ENCODE assay signal across 17 mouse cellular contexts in genomic region chr5:129065301-129065700, GRCm38 (mm10). TPM values are rescaled to one million over a fixed set of nuclear protein-coding genes. Genes with fewer than 3 reads are reported as not detected.
DNase-seq lines count a peak whose midpoint lies in the region; TF ChIP-seq lines count a peak whose summit lies in the region.
"Had no signal": no experiment of that assay in that cellular context is flagged by ENCODE, and none has a peak within 500 bp of the region (broad histone marks: within the 10 kb centered on the region; RNA-seq: fewer than 3 reads in every experiment).

No protein-coding gene starts in this region.

- intact Hi-C loops in left cerebral cortex, adult 2 months (cut with DNase I), result loop anchor here (10.0 kb wide), 1 partner anchor 390 kb away; no protein-coding TSS in a partner anchor

- TF ChIP-seq POLR2A in myocyte (IDR thresholded peaks at IDR 0.05; ENCODE audit: insufficient read length, low read depth), result no peak

- peak overlapping the region; percentile 48 for H3K4me2 ChIP-seq in myocyte (ENCODE audit: low read depth)
- H3K4me2 ChIP-seq: embryonic facial prominence, embryonic 12.5 days; heart, embryonic 15.5 days; liver, embryonic 11.5 days had no signal

- TF ChIP-seq CTCF in left cerebral cortex, adult 2 months (IDR thresholded peaks at IDR 0.05), result no peak

- H3K36me3 ChIP-seq in myocyte (ENCODE audit: control insufficient read depth, insufficient read depth), result no peaks in the 10 kb centered on the region
- H3K36me3 ChIP-seq in forebrain, embryonic 10.5 days (replicated peaks), result no peaks in the 10 kb centered on the region
- H3K36me3 ChIP-seq: embryonic facial prominence, embryonic 12.5 days; heart, embryonic 15.5 days had no signal

- DNase-seq in left cerebral cortex, adult 2 months (ENCODE audit: extremely low spot score in 1 of 2, low spot score in 2 of 2), result no peak
- DNase-seq in left cerebral cortex, adult 18-20 months (ENCODE audit: low spot score in 2 of 2), result no peak
- DNase-seq in ES-CJ7 (ENCODE audit: low read depth, low spot score), result peak; percentile 87
- peak; percentile 93 for DNase-seq in ZHBTc4 (ENCODE audit: low read depth, low spot score)
- no peak for DNase-seq in layer of hippocampus, adult 18-20 months (ENCODE audit: low spot score in 2 of 2)
- DNase-seq in forebrain, embryonic 10.5 days (ENCODE audit: extremely low spot score, low spot score), result no peak
- no peak for DNase-seq in embryo, embryonic 11 days
- DNase-seq: cerebellum, adult 18-20 months; kidney, adult 11 months; right cerebral cortex, postnatal 4 days; thymus, postnatal 25 days had no signal

- no peak overlapping the region for H3ac ChIP-seq in myocyte (ENCODE audit: control insufficient read depth, insufficient read length)

- 86% methylated on average over 12 of the region's 12 CpGs for WGBS in forebrain, embryonic 10.5 days

- no peaks in the 10 kb centered on the region for H3K9me3 ChIP-seq in forebrain, embryonic 10.5 days
- H3K9me3 ChIP-seq: embryonic facial prominence, embryonic 12.5 days; heart, embryonic 15.5 days had no signal

- H3K79me2 ChIP-seq in myocyte (ENCODE audit: control insufficient read depth, insufficient read depth), result no peaks in the 10 kb centered on the region

- no peaks in the 10 kb centered on the region for H3K27me3 ChIP-seq in myocyte (ENCODE audit: control insufficient read depth, insufficient read depth, insufficient read length)
- H3K27me3 ChIP-seq in forebrain, embryonic 10.5 days (ENCODE audit: poor library complexity, severe bottlenecking), result peaks cover 27% of the 10 kb centered on the region
- H3K27me3 ChIP-seq: embryonic facial prominence, embryonic 12.5 days had no signal

- H3K27ac ChIP-seq in left cerebral cortex, adult 2 months, result peak overlapping the region; percentile 61; the same call in 1 of the 2 replicates
- no peak overlapping the region for H3K27ac ChIP-seq in forebrain, embryonic 10.5 days
- H3K27ac ChIP-seq: embryonic facial prominence, embryonic 12.5 days; heart, embryonic 15.5 days; kidney, postnatal 0 days had no signal

- H3K4me3 ChIP-seq in left cerebral cortex, adult 2 months, result no peak overlapping the region
- H3K4me3 ChIP-seq in myocyte, result no peak overlapping the region
- no peak overlapping the region for H3K4me3 ChIP-seq in forebrain, embryonic 10.5 days
- H3K4me3 ChIP-seq: embryonic facial prominence, embryonic 12.5 days; heart, embryonic 15.5 days had no signal

- H3K4me1 ChIP-seq in forebrain, embryonic 10.5 days, result peaks cover 9% of the 10 kb centered on the region

TF ChIP-seq in myocyte, 11 proteins besides CTCF, POLR2A, EP300 and RAD21:
- no peak for TF ChIP-seq MAX (IDR thresholded peaks at IDR 0.05; ENCODE audit: low read depth)
- TF ChIP-seq USF1 (IDR thresholded peaks at IDR 0.05; ENCODE audit: low read depth), result no peak
- TF ChIP-seq MYOD1 (IDR thresholded peaks at IDR 0.05; ENCODE audit: control insufficient read depth in 1 of 3, insufficient read length in 2 of 3, low read depth in 2 of 3), result no peak
- TF ChIP-seq TCF3 (IDR thresholded peaks at IDR 0.05; ENCODE audit: insufficient read length, low read depth), result no peak
- no peak for TF ChIP-seq REST (IDR thresholded peaks at IDR 0.05; ENCODE audit: insufficient read depth, insufficient read length)
- TF ChIP-seq MYOG (IDR thresholded peaks at IDR 0.05; ENCODE audit: control insufficient read depth in 1 of 3, insufficient read depth in 1 of 3, insufficient read length in 2 of 3, low read depth in 2 of 3), result no peak
- no peak for TF ChIP-seq TCF12 (IDR thresholded peaks at IDR 0.05; ENCODE audit: insufficient read depth, poor library complexity, severe bottlenecking)
- TF ChIP-seq E2F4 (IDR thresholded peaks at IDR 0.05; ENCODE audit: insufficient read depth), result no peak
- TF ChIP-seq SRF (IDR thresholded peaks at IDR 0.05; ENCODE audit: control insufficient read depth, insufficient read length, low read depth), result no peak
- no peak for TF ChIP-seq POLR2AphosphoS2 (IDR thresholded peaks at IDR 0.05; ENCODE audit: insufficient read length, low read depth)

RNA-seq across cellular contexts. Expression of gene Adgrd1, which starts 31.2 kb away (rescaled TPM):
- 1 to 10 TPM; 2.9 to 3.9 TPM for total RNA-seq in left cerebral cortex, adult 2 months (2021)
- 1 to 10 TPM; 2.8 TPM for total RNA-seq in left cerebral cortex, adult 18-20 months (2021)
- polyA plus RNA-seq in myocyte (2012; fragmentation: generic; extraction: Trizol), result 0.48 TPM
- under 1 TPM; 0.33 to 0.67 TPM for total RNA-seq in layer of hippocampus, adult 18-20 months (2021)
- polyA plus RNA-seq in forebrain, embryonic 10.5 days (2016; fragmentation: Nextera tagmentation; extraction: Ambion mirVana), result 0.02 TPM in 1 of 2 replicates, not detected in the other
- polyA plus RNA-seq: limb, embryonic 11.5 days; liver, embryonic 11.5 days had no signal

RNA-seq across cellular contexts. Expression of gene Ran, which starts 45.4 kb away (rescaled TPM):
- 100 to 1,000 TPM; 152 to 166 TPM for total RNA-seq in left cerebral cortex, adult 2 months (2021)
- 100 to 1,000 TPM; 164 to 178 TPM for total RNA-seq in left cerebral cortex, adult 18-20 months (2021)
- 466 TPM for polyA plus RNA-seq in myocyte (2012; fragmentation: generic; extraction: Trizol)
- total RNA-seq in layer of hippocampus, adult 18-20 months (2021), result 100 to 1,000 TPM; 161 to 173 TPM
- polyA plus RNA-seq in forebrain, embryonic 10.5 days (2016; fragmentation: Nextera tagmentation; extraction: Ambion mirVana), result 1,091 and 1,094 TPM in 2 replicates

RNA-seq across cellular contexts. Expression of gene Stx2, which starts 56.9 kb away (rescaled TPM):
- 10 to 100 TPM; 17.8 to 21.8 TPM for total RNA-seq in left cerebral cortex, adult 2 months (2021)
- 10 to 100 TPM; 16.8 to 22.6 TPM for total RNA-seq in left cerebral cortex, adult 18-20 months (2021)
- 21.1 TPM for polyA plus RNA-seq in myocyte (2012; fragmentation: generic; extraction: Trizol)
- 10 to 100 TPM; 27.1 to 29.2 TPM for total RNA-seq in layer of hippocampus, adult 18-20 months (2021)
- polyA plus RNA-seq in forebrain, embryonic 10.5 days (2016; fragmentation: Nextera tagmentation; extraction: Ambion mirVana), result 24.9 and 25.3 TPM in 2 replicates

Comparison
In these comparisons a context has a peak if more than half of its experiments do, and no peak if none do; other contexts are left out.
1. DNase-seq: peak in ES-CJ7 (single experiment) and ZHBTc4 (single experiment); none in left cerebral cortex, adult 2 months (0 of 2), left cerebral cortex, adult 18-20 months (0 of 2), layer of hippocampus, adult 18-20 months (0 of 2), forebrain, embryonic 10.5 days (single experiment) and embryo, embryonic 11 days (single experiment).